Mouse (Mus musculus): ENCODE data around the gene Sult6b2. TPM values are rescaled to one million over a fixed set of nuclear protein-coding genes. Genes with fewer than 3 reads are reported as not detected.

The Sult6b2 gene
- polyA plus RNA-seq, 1 experiment: not detected

GRCm38 (mm10) chr6:142759633-142760032, 44.7 kb downstream of the Sult6b2 start:
- H3K4me3 ChIP-seq (ENCODE audit: insufficient read depth, low read length): no peak overlapping the region
- peaks cover 18% of the 10 kb centered on the region for H3K4me1 ChIP-seq (ENCODE audit: control insufficient read depth, insufficient read depth, low read length)
- TF ChIP-seq POLR2A (IDR thresholded peaks at IDR 0.05; ENCODE audit: borderline replicate concordance, low read depth, low read length) (no peak), CTCF (IDR thresholded peaks at IDR 0.05; ENCODE audit: low read depth, low read length) (no peak)
- no peak overlapping the region for H3K27ac ChIP-seq (ENCODE audit: insufficient read depth, low read depth, low read length)

GRCm38 (mm10) chr6:142758562-142758961, 45.7 kb downstream of the Sult6b2 start:
- TF ChIP-seq POLR2A (IDR thresholded peaks at IDR 0.05; ENCODE audit: borderline replicate concordance, low read depth, low read length) (no peak), CTCF (IDR thresholded peaks at IDR 0.05; ENCODE audit: low read depth, low read length) (no peak)
- H3K27ac ChIP-seq (ENCODE audit: insufficient read depth, low read depth, low read length): no peak overlapping the region
- H3K4me3 ChIP-seq (ENCODE audit: insufficient read depth, low read length): no peak overlapping the region
- peaks cover 18% of the 10 kb centered on the region for H3K4me1 ChIP-seq (ENCODE audit: control insufficient read depth, insufficient read depth, low read length)

- Histone ChIP-seq H3K4me1 (ENCODE audit: control insufficient read depth, insufficient read depth, low read length) (peaks cover 18% of the 10 kb centered on the region), H3K4me3 (ENCODE audit: insufficient read depth, low read length) (peak overlapping the region; percentile 60), H3K27ac (ENCODE audit: insufficient read depth, low read depth, low read length) (peak overlapping the region; percentile 31; the same call in 1 of the 2 replicates)
- TF ChIP-seq CTCF (IDR thresholded peaks at IDR 0.05; ENCODE audit: low read depth, low read length) (no peak), POLR2A (IDR thresholded peaks at IDR 0.05; ENCODE audit: borderline replicate concordance, low read depth, low read length) (no peak)
Measured at GRCm38 (mm10) chr6:142757976-142758375, 46.3 kb downstream of the Sult6b2 start.

- TF ChIP-seq CTCF (IDR thresholded peaks at IDR 0.05; ENCODE audit: low read depth, low read length) (no peak), POLR2A (IDR thresholded peaks at IDR 0.05; ENCODE audit: borderline replicate concordance, low read depth, low read length) (no peak)
- Histone ChIP-seq H3K27ac (ENCODE audit: insufficient read depth, low read depth, low read length) (peak overlapping the region; percentile 57), H3K4me1 (ENCODE audit: control insufficient read depth, insufficient read depth, low read length) (peaks cover 18% of the 10 kb centered on the region), H3K4me3 (ENCODE audit: insufficient read depth, low read length) (peak overlapping the region; percentile 63)
Measured at GRCm38 (mm10) chr6:142757334-142757965, 46.9 kb downstream of the Sult6b2 start.

GRCm38 (mm10) chr6:142756507-142757333, 47.6 kb downstream of the Sult6b2 start, which contains the start of gene Cmas:
Gene Cmas (plus strand): TSS chr6:142756686.
- TF ChIP-seq POLR2A (IDR thresholded peaks at IDR 0.05; ENCODE audit: borderline replicate concordance, low read depth, low read length) (no peak), CTCF (IDR thresholded peaks at IDR 0.05; ENCODE audit: low read depth, low read length) (no peak)
- peak within 1 kb of the TSS; percentile 57 for H3K27ac ChIP-seq (ENCODE audit: insufficient read depth, low read depth, low read length)

GRCm38 (mm10) chr6:142752331-142753246, 51.7 kb downstream of the Sult6b2 start:
- H3K27ac ChIP-seq (ENCODE audit: insufficient read depth, low read depth, low read length): 0 out of 2 replicates have a peak overlapping the region, but pooled peaks have one; percentile 11
- no peak overlapping the region for H3K4me3 ChIP-seq (ENCODE audit: insufficient read depth, low read length)
- TF ChIP-seq CTCF (IDR thresholded peaks at IDR 0.05; ENCODE audit: low read depth, low read length) (no peak), POLR2A (IDR thresholded peaks at IDR 0.05; ENCODE audit: borderline replicate concordance, low read depth, low read length) (no peak)
- peaks cover 8% of the 10 kb centered on the region for H3K4me1 ChIP-seq (ENCODE audit: control insufficient read depth, insufficient read depth, low read length)

More at GRCm38 (mm10) chr6:142756507-142757333, 47.6 kb downstream of the Sult6b2 start, which contains the start of gene Cmas:
- Histone ChIP-seq H3K4me3 (ENCODE audit: insufficient read depth, low read length) (peak within 1 kb of the TSS; percentile 63), H3K4me1 (ENCODE audit: control insufficient read depth, insufficient read depth, low read length) (peaks cover 18% of the 10 kb centered on the region)

- Histone ChIP-seq H3K4me1 (ENCODE audit: control insufficient read depth, insufficient read depth, low read length) (peaks cover 16% of the 10 kb centered on the region), H3K4me3 (ENCODE audit: insufficient read depth, low read length) (no peak overlapping the region), H3K27ac (ENCODE audit: insufficient read depth, low read depth, low read length) (no peak overlapping the region)
- no peak for TF ChIP-seq CTCF (IDR thresholded peaks at IDR 0.05; ENCODE audit: low read depth, low read length)
- TF ChIP-seq POLR2A (IDR thresholded peaks at IDR 0.05; ENCODE audit: borderline replicate concordance, low read depth, low read length): no peak
Measured at GRCm38 (mm10) chr6:142751365-142751764, 52.9 kb downstream of the Sult6b2 start.

- Histone ChIP-seq H3K4me3 (ENCODE audit: insufficient read depth, low read length) (no peak overlapping the region), H3K4me1 (ENCODE audit: control insufficient read depth, insufficient read depth, low read length) (peaks cover 15% of the 10 kb centered on the region), H3K27ac (ENCODE audit: insufficient read depth, low read depth, low read length) (peak overlapping the region; percentile 98)
- TF ChIP-seq POLR2A (IDR thresholded peaks at IDR 0.05; ENCODE audit: borderline replicate concordance, low read depth, low read length): no peak
- no peak for TF ChIP-seq CTCF (IDR thresholded peaks at IDR 0.05; ENCODE audit: low read depth, low read length)
Measured at GRCm38 (mm10) chr6:142748057-142748708, 56.1 kb downstream of the Sult6b2 start.

- TF ChIP-seq CTCF (IDR thresholded peaks at IDR 0.05; ENCODE audit: low read depth, low read length): no peak
- TF ChIP-seq POLR2A (IDR thresholded peaks at IDR 0.05; ENCODE audit: borderline replicate concordance, low read depth, low read length): no peak
- Histone ChIP-seq H3K4me1 (ENCODE audit: control insufficient read depth, insufficient read depth, low read length) (peaks cover 15% of the 10 kb centered on the region), H3K4me3 (ENCODE audit: insufficient read depth, low read length) (peak overlapping the region; percentile 31), H3K27ac (ENCODE audit: insufficient read depth, low read depth, low read length) (peak overlapping the region; percentile 98)
Measured at GRCm38 (mm10) chr6:142747165-142747564, 57.1 kb downstream of the Sult6b2 start.

All from bone marrow macrophage, adult 2 months (primary cell).